Mouse (Mus musculus) hindbrain, embryonic 16.5 days (tissue): ENCODE measurements at regions not wholly inside any gene's neighbourhood (a gene's known extent, or its start where the extent isn't known, plus 50 kb on each side); places are given as distances from the start of the nearest gene placed in this dataset.
A peak's percentile ranks its signal among the peaks of the same experiment; 100 is the strongest.

ENCODE experiments used
- ATAC-seq: fragments of 200-750 bp; cut with Nextera tagmentation; 2 replicates; pipeline ENCODE4 v1.8.0; 2017; ENCODE audit warnings: moderate TSS enrichment, moderate library complexity
- H3K27ac ChIP-seq: fragments of 300-500 bp; sonication (generic); 2 replicates; pipeline ENCODE4 v1.5.1; 2014; ENCODE audit warnings: low read depth, mild to moderate bottlenecking, control low read depth, low read length, moderate library complexity
- H3K27me3 ChIP-seq: fragments of 300-500 bp; sonication (generic); replicated peaks from 2 replicates; pipeline ENCODE4 v1.6.1; 2014; ENCODE audit warnings: low read length; ENCODE audit not compliant: control insufficient read depth, insufficient read depth
- H3K36me3 ChIP-seq: fragments of 300-500 bp; sonication (generic); 2 replicates; pipeline ENCODE4 v1.6.1; 2014; ENCODE audit warnings: mild to moderate bottlenecking, low read length, moderate library complexity, mixed read lengths; ENCODE audit not compliant: control insufficient read depth, insufficient read depth
- H3K4me1 ChIP-seq: fragments of 300-500 bp; sonication (generic); 2 replicates; pipeline ENCODE4 v1.6.1; 2014; ENCODE audit warnings: low read depth, low read length; ENCODE audit not compliant: control insufficient read depth, insufficient read depth
- H3K4me2 ChIP-seq: fragments of 300-500 bp; sonication (generic); 2 replicates; pipeline ENCODE4 v1.6.1; 2014; ENCODE audit warnings: mild to moderate bottlenecking, low read length, control low read depth, moderate library complexity
- H3K4me3 ChIP-seq: fragments of 300-500 bp; sonication (generic); 2 replicates; pipeline ENCODE4 v1.5.1; 2014; ENCODE audit warnings: mild to moderate bottlenecking, low read length, control low read depth, moderate library complexity
- H3K9ac ChIP-seq: fragments of 300-500 bp; sonication (generic); 2 replicates; pipeline ENCODE4 v1.6.1; 2014; ENCODE audit warnings: low read depth, mild to moderate bottlenecking, control low read depth, low read length, moderate library complexity
- H3K9me3 ChIP-seq: fragments of 300-500 bp; sonication (generic); 2 replicates; pipeline ENCODE4 v1.6.1; 2014; ENCODE audit warnings: mild to moderate bottlenecking, low read length, moderate library complexity; ENCODE audit not compliant: control insufficient read depth
- WGBS: fragments of 180-500 bp; shearing (Covaris S2); extraction: QIAGEN DNeasy Blood & Tissue Kit; methylation state at CpG from one replicate; pipeline ENCODE4 v1.1.7; 2014; 5-methylcytosine and 5-hydroxymethylcytosine counted together

DNA sequence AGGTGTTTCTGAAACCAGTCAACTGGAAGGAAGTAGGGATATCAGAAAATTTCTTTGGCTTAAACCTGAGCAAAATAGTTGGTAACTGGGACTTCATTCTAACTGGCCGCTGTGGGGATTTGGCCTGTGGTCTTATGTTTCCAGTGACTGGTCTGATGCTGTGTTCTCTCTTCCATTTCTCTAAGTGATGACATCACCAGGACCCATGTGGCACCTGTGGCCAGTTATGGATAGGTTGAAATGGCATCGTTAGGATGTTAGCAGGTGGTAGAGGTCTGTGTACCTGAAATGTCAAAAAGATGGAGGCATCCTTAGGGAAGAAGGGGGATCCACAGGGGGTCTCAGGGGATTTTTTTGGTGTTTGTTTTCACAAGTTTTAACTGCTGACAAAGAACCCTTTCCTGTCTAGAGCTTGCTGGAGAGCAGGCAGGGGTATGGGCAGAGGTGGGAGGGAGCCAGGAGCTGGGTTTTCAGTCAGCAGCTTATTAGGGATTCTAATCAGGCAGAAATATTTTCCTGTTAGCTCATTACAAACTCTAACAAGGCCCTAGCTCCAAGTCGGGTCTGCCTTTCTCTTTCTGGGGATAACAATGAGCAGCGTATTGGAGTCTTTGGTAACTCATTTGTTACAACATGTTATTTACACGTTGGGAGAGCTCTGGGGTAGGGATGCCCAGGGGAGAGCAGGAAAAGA lies 170.2 kb downstream of the Adck1 start:
- no peaks in the 10 kb centered on the region for H3K36me3 ChIP-seq
- no peak overlapping the region for H3K4me3 ChIP-seq
- WGBS = 41% methylated on average over 5 of the region's 5 CpGs
- H3K9ac ChIP-seq = no peak overlapping the region
- H3K9me3 ChIP-seq = no peaks in the 10 kb centered on the region
- no peak overlapping the region for H3K27ac ChIP-seq
- ATAC-seq = no peak
- no peaks in the 10 kb centered on the region for H3K27me3 ChIP-seq
- H3K4me2 ChIP-seq = no peak overlapping the region
- H3K4me1 ChIP-seq = no peaks in the 10 kb centered on the region

- no peak overlapping the region for H3K4me2 ChIP-seq
- H3K9ac ChIP-seq = no peak overlapping the region
- no peak overlapping the region for H3K4me3 ChIP-seq
- no peaks in the 10 kb centered on the region for H3K27me3 ChIP-seq
- no peaks in the 10 kb centered on the region for H3K4me1 ChIP-seq
- H3K27ac ChIP-seq = no peak overlapping the region
- 68% methylated on average over 8 of the region's 8 CpGs for WGBS
- no peaks in the 10 kb centered on the region for H3K36me3 ChIP-seq
- H3K9me3 ChIP-seq = no peaks in the 10 kb centered on the region
- ATAC-seq = no peak
Measured at GRCm38 (mm10) chr12:88532261-88532973, 172.1 kb downstream of the Adck1 start.

DNA sequence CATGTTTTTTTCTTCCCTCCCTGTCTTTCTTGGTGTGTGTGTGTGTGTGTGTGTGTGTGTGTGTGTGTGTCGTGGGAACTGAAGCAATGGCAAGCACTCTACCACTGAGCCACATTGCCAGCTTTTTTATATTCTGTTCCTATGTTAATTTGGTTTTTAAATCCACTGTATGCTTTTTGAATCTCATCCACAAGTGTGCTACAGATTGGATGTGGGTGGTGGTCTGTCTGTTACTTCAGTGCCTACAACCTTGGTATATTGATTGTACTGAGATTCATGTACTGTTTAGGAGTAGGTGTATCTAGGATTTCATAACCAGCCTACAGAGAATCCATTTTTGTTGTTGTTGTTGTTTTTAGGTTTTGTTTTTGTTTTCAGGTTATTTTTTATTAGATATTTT lies 170.8 kb upstream of the Nrxn3 start:
- ATAC-seq = no peak
- no peak overlapping the region for H3K9ac ChIP-seq
- H3K27ac ChIP-seq = no peak overlapping the region
- H3K36me3 ChIP-seq = no peaks in the 10 kb centered on the region
- WGBS = 67% methylated on average over 1 of the region's 1 CpGs
- H3K9me3 ChIP-seq = no peaks in the 10 kb centered on the region
- H3K4me2 ChIP-seq = no peak overlapping the region
- H3K4me3 ChIP-seq = no peak overlapping the region
- no peaks in the 10 kb centered on the region for H3K4me1 ChIP-seq
- H3K27me3 ChIP-seq = no peaks in the 10 kb centered on the region

GRCm38 (mm10) chr12:88555475-88555874 lies 167.2 kb upstream of the Nrxn3 start:
- H3K27me3 ChIP-seq = no peaks in the 10 kb centered on the region
- H3K4me3 ChIP-seq = no peak overlapping the region
- H3K36me3 ChIP-seq = no peaks in the 10 kb centered on the region
- no peak overlapping the region for H3K9ac ChIP-seq
- no peak overlapping the region for H3K27ac ChIP-seq
- WGBS = 88% methylated on average over 2 of the region's 2 CpGs
- ATAC-seq = no peak
- H3K4me2 ChIP-seq = no peak overlapping the region
- no peaks in the 10 kb centered on the region for H3K4me1 ChIP-seq
- H3K9me3 ChIP-seq = no peaks in the 10 kb centered on the region

DNA sequence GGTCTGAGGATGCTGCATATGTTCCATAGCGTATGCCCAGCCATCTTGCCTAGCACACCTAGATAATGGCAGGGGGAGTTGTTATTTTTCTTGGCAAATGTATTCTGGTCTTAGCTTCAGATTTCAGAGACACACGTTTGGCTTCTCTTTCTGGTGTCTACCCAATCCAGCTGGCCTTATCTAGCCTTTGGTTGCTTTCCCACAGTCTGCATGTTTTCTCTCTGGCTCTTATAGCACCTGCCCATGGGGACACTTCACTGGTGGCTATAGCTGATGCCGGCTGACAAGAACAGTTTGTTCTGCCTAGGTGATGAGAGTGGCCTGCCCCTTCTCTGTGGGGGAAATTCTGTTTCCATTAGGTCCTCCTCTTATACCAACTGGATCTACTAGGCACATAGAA lies 164.6 kb upstream of the Nrxn3 start:
- ATAC-seq = no peak
- Histone ChIP-seq H3K4me2 (no peak overlapping the region), H3K9ac (no peak overlapping the region), H3K9me3 (no peaks in the 10 kb centered on the region), H3K36me3 (no peaks in the 10 kb centered on the region), H3K4me3 (no peak overlapping the region), H3K27ac (no peak overlapping the region), H3K4me1 (no peaks in the 10 kb centered on the region), H3K27me3 (no peaks in the 10 kb centered on the region)
- 80% methylated on average over 3 of the region's 3 CpGs for WGBS

DNA sequence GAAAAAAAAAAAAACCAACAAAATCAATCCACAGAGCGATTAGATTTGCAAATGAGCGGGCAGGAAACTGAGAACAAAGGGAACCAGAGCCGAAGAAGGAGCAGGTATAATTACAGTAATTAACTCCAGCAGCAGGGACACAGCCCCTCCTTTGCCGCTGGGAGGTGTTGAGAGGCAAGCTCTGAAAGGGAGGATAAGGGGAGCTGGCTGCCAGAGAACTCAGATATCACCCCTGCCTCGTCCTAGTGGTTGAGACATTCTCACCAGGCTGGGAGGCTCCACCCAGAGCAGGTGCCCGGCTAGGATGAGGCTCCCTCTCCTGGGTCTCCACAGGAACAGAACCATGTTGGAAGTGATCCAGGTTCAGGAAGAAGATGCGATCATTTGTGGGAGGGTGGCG lies 142.7 kb upstream of the Nrxn3 start:
- Histone ChIP-seq H3K4me3 (no peak overlapping the region), H3K27ac (no peak overlapping the region), H3K36me3 (no peaks in the 10 kb centered on the region), H3K9ac (no peak overlapping the region), H3K9me3 (no peaks in the 10 kb centered on the region), H3K4me2 (no peak overlapping the region; the same call in 1 of the 2 replicates), H3K27me3 (no peaks in the 10 kb centered on the region), H3K4me1 (no peaks in the 10 kb centered on the region)
- peak; percentile 77 for ATAC-seq
- WGBS = 11% methylated on average over 8 of the region's 8 CpGs

DNA sequence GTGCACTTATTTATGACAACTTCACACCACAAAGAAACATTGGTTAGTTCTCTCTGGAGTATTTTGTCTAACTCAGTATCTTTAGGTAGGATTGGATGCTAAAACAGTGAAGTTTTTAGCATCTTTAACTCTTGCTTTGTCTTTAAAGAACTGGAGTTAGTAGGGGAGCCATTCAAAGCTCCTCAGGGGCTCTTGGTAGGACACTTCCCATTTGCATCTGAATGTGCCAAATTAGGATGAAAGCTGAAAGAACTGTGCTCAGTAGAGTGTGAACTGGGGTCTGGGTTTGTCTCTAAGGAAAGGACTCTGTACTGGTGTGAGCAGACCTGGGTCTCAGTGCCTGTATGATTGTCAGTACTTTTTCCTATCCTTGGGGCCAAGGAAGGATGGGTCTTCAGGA lies 116.7 kb upstream of the Nrxn3 start:
- no peaks in the 10 kb centered on the region for H3K4me1 ChIP-seq
- ATAC-seq = no peak
- no peak overlapping the region for H3K9ac ChIP-seq
- no peaks in the 10 kb centered on the region for H3K9me3 ChIP-seq
- H3K27me3 ChIP-seq = no peaks in the 10 kb centered on the region
- no peak overlapping the region for H3K27ac ChIP-seq
- H3K36me3 ChIP-seq = no peaks in the 10 kb centered on the region
- H3K4me3 ChIP-seq = no peak overlapping the region
- no peak overlapping the region for H3K4me2 ChIP-seq

DNA sequence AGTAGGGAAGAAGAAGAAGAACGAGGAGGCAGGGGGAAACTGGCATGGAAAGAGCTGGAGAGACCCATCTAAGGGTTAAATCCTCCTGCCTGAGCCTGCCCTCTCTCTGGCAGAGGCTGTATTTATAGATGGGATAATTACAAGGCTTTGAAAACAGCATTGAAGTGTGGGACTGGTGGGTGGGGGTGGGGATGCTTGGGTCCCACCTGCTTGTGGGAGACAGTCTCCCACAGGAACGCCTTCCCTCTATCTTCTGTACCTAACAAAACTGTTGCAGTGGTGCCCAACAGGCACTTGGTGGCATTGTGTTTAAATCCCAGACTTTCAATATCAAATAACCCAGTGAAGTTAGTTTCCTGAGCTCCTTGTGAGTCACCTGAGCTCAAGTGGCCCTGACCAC lies 102.6 kb upstream of the Nrxn3 start:
- H3K4me3 ChIP-seq = no peak overlapping the region
- ATAC-seq = no peak

DNA sequence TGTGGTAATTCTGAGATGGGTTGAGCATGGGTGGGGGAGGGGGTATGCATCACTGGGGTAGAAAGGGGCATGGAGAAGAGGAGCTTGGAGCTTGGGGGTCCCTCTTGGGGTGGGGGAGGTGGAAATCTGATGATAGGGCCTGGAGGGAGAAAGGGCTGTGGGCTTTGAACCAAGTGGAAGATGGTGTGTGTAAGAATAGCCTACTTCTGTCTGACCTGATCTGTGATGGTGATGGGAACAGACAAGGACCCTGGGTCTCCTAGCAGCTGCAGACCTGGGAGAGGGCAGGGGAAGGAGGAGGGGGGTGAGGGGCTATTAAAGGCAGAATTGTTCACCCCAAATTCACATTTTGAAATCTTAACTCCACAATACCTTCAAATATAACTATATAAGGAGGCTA lies 78.4 kb upstream of the Nrxn3 start:
- ATAC-seq = no peak
- no peaks in the 10 kb centered on the region for H3K4me1 ChIP-seq
- H3K9me3 ChIP-seq = no peaks in the 10 kb centered on the region
- H3K27me3 ChIP-seq = no peaks in the 10 kb centered on the region
- no peak overlapping the region for H3K9ac ChIP-seq
- H3K36me3 ChIP-seq = no peaks in the 10 kb centered on the region
- no peak overlapping the region for H3K4me2 ChIP-seq
- H3K27ac ChIP-seq = no peak overlapping the region
- H3K4me3 ChIP-seq = no peak overlapping the region

More for the DNA sequence above, 102.6 kb upstream of the Nrxn3 start:
- H3K27me3 ChIP-seq = no peaks in the 10 kb centered on the region
- H3K36me3 ChIP-seq = no peaks in the 10 kb centered on the region
- WGBS = 34% methylated on average over 2 of the region's 2 CpGs
- no peaks in the 10 kb centered on the region for H3K9me3 ChIP-seq
- no peak overlapping the region for H3K27ac ChIP-seq
- no peak overlapping the region for H3K4me2 ChIP-seq
- no peaks in the 10 kb centered on the region for H3K4me1 ChIP-seq
- H3K9ac ChIP-seq = no peak overlapping the region
